Mouse (Mus musculus) adipocyte (in vitro differentiated cells): Measurements from ENCODE around the gene Tex22.

Source experiments
- DNase-seq: peaks from one replicate; pipeline ENCODE4 v3.0.0-alpha.2; 2016; ENCODE audit warnings: low spot score

Tex22 gene

DNA sequence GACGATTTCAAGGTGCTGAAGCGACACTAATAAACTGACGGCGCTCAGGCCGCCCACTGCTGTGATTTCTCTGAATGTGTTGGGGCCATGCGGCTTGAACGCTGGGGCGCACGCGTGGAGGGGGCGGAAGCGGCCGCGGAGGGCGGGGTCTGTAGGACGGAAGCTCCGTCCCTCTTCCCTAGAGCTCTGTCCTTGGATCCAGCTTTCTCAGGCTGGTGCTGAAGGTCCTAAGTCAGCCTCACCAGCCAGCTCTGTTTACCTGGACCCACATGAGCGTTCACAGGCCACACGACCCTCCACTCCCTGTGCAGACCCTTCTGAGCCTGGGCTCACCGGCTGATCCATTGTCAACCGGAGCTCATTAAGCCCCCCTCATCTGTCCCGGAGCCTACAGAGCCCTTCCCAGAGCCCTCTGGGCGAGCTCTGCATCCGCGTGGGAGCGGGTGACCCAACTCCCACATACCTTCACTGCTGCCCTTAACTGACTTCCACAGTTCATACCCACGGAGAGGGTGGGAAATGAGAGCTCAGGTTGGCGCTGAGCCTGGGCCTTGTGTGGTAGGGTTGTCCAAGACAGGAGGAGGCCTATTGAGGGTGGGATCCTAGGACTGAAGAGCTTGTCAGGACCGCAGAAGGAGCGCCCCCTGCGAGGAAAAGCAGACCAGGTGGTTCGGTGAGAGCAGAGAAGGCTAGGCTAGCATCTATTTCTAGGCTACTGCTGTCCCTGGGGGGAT, at the start of gene Tex22:
Gene Tex22 (plus strand): TSS at position 174 of the 734 bp plus-strand sequence.
- DNase-seq, result no peak

DNA sequence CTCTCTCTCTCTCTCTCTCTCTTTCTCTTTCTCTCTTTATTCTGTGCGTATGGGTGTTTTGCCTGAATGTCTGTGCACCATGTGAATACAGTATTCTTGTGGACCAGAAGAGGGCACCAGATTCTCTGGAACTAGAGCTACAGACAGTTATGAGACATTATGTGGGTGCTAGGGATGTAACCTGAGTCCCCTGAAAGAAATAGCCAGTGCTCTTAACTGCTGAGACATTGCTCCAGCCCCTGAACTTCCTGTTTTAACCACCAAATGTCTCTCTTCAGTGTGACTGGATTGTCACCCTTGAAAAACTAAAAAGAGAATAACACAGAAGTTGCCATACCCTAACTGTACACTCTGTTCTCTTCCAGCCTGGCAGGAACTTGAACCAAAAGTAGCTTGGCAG, 47.7 kb upstream of the Tex22 start:
- no peak for DNase-seq

DNA sequence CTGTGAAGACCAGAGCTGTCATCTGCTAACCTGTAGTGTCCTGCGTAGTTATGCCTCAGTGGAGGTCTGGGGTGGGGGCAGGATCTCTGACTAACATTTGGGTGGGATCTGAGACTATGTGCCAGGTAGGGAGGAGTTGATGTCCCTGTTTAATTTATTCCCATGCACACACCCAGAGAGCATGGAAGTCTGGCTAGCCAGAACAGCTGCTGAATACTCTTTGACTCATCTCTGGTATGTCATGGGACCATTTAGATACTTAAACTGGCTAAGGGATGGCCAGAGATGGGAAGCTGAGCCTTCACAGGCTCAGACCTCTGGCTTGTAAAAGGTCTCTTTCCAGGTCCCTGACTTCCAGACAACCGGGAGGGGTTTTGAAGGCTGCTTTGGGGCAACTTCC, 46.8 kb upstream of the Tex22 start:
- no peak for DNase-seq

DNA sequence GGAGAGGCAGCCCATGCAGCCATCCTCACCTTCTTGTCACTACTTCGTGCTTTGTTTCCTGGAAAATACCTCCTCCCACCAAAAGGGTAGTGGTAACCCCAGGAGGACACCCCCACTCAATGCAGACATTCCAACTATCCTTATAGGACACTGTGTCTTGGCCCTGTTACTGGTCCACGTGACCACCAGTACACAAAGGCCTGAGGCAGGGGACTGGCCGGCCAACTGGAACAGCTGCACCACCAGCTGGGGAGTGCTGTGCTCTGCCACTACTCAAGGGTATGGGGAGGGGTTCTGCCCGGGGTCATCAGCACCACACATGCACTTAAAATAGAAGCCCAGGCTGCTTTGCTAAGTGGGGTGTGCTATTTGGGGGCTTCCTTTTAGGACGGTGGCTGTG, 46.2 kb upstream of the Tex22 start:
- DNase-seq, result no peak

DNA sequence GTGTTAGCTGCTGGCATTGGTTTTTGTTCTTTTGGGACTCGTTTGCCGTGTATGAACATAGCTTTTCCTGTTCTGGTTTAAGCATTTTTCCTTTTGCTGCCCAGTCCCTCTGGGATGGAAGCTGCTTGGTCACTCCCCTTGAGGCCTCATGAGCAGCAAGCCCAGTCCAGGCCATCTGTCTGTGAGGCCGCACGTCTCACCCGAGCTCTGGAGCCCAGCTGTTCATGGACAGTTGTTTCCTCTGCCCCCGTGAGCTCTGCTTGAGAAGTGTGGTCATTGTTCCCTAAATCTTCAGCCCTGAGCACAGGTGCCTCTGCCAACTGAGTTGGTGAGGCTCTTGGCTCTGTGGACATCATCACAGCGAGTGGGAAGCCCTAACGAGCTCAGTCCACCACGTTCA, 45.4 kb upstream of the Tex22 start:
- DNase-seq, result no peak

DNA sequence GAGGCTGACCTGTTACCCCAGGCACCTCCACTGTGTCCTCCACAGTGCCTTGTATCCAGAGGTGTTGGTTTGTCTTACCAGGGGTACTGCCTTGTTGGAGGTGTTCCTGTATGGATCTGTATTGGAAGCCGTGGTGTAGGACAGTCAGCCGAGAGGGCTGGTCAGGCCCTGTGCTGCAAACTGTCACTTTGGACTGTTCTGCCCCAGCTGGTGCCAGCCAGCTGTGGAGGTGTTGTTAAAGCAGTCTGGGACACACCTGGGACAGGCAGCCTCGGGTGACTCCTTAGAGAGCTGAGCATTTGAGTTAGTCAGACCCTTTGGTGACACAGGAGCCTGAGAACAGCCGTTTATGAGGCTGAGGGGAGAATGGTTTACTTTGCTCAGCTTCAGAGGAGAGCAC, 44.3 kb upstream of the Tex22 start:
- DNase-seq, result no peak

DNA sequence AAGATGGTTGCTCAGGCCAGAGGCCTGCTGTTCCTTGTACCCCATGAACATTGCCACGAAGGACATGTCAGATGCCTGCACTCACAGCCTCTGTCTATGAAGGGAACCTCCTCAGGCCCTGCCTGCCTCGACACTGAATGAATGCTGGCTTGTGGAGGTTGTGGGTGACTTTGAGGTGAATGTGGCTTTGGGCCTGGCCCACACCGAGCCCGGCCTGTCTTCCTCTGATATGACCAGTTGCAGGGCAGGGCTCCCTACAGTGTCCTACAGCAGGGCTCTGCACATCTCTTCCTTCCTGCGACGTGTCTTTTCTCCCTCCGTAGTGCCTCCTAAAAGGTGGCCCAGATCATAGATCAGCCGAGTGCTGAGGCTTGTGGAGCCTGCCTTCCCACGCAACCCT, 43.3 kb upstream of the Tex22 start:
- DNase-seq, result no peak

DNA sequence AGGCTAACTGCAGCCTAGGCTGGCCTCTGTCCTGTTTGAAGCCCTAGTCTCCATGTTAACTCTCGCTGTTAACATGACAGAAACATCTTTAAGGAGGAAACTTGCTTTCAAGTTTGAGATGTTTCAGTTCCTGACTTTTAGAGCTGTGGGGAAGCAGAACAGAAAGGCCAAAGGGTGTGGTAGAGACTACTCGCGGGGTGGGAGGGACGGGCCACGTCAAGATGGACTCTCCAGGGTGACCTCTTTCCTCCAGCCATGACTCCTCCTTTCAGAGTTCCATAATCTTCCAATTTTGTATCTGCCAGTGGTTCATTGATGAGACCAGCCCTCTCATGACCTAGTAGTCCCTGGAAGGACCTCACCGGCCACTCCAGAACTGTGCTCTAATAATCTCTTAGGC, 42.9 kb upstream of the Tex22 start:
- DNase-seq, result no peak

DNA sequence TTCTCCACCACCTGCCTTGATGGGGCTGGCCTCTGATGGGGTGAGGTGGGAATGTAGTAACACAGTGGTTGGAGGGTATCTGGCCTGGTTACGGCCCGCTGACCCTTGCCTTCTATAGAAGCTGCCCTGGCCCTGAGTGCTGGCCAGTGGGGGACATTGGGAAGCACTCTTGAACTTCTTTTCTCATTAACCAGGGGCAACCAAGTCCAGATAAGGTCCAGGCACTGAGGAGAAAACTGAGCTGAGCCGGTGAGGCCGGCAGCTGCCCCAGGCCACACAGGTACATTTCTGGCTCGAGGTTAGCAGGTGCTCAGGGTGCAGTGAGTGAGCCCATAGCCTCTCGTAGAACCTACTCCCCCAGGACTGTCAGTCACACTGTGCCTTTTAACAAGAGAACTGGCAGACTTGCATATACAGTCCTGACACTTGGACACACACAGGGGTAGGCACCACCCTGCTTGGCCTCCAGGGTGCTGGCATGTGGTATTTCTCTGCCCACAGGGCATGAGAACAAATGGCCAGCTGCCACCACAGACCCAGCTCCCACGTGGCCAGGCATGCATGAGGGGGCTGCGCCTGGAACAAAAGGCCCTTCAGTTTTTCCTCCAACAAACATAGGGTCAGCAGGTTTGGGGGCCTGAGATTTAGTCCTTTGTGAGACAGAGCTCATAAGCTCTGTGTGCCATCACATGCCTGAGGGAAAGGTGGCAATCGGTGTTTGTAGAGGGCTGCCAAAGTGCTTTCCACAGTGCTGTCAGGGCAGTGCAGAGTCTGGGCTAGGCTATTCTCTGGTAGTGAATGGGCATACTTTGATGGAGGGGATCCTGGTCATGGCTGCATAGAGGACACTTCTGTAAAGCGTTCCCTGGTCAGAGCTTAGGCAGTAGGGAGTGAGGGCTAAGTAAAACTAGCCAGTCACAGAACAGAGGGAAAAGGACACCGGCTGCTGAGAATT, 41.7 kb upstream of the Tex22 start:
- DNase-seq, result peak; percentile 61

DNA sequence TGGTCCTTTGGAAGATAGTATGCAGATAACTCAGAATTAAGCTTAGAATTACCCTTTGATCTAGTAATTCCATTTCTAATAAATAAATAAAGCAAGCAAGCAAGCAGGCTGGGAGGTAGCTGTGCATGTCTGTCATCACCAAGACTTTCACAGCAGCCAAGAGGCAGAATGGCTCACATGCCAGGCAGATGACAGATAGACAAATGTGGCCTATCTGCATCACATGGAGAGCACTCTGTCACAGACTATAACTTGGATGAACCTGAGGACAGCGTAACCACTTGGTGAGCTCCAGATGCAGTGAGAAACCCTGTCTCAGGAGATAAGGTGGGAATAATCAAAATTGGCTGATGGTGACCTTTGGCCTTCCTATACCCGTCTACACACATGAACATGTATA, 39.2 kb upstream of the Tex22 start:
- DNase-seq, result no peak

DNA sequence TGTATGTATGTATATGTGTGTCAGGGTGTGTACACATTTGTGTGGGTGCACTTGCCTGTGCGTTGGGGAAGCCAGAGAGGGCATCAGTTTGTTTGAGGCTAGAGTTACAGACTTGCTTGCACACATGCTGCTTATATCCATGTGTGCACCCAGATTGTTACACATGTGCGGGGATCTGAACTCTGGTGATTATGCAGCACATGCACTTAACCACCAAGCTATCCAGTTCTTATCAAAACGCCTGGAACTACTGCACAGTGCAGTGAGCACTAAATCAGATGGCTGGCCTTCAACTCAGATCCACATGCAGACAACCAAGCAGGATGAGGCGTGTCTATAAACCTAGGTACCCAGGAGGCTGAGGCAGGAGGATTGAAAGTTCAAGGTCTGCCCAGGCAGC, 37.3 kb upstream of the Tex22 start:
- no peak for DNase-seq

DNA sequence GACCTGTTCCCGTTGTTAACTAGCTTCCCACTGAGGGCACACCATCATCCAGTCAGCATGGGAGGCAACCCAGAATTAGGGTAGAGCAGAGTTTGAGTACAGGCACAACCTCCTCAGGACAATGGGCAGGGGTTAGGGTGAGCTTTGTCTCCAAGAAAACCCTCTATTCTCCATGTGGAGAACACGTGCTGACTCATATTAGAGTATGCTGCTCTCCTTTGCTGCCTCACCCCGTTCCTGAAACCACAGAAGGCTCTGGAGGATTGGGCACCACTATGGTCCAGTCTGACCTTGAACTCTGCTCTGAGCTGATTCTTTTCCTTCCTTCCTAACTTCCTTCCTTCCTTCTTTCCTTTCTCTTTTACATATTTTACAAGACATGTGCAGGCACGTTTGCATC, 35.9 kb upstream of the Tex22 start:
- no peak for DNase-seq

DNA sequence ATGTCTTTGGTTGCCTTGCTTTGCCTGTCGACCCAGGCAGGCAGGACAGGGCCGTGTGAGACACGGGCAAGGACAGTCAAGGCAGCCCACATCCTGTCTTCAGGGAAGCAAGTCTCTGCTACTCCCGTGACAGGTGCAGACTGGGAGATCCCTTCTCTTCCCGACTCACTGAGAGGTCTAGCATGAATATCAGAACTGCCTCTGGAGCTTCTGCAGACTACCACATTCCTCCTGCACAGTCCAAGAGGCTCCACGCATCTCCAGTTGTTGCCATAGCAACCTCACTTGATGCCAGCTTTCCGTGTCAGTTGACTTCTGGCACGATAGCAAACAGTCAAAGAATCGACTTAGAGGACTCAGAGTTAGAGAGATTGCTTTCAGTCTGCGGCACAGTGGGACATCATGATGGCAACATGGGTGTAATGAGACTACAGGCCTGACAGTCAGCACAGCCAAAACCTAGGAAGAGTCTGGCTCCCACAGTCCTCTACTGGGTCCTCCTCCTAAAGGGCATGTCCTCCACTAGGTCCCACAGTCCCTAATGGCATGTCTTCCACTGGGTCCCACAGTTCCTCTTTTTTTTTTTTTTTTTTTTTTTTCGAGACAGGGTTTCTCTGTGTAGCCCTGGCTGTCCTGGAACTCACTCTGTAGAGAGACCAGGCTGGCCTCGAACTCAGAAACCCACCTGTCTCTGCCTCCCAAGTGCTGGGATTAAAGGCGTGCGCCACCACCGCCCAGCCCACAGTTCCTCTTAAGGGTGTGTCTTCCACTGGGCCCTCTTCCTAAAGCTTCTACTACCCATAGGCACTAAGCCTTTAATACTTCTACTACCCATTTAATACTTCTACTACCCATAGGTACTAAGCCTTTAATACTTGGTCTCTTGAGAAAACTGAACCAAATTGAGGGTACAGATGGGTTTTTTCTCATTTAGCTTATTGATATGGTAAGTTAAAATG, 32.5 kb upstream of the Tex22 start:
- DNase-seq, result peak; percentile 48

DNA sequence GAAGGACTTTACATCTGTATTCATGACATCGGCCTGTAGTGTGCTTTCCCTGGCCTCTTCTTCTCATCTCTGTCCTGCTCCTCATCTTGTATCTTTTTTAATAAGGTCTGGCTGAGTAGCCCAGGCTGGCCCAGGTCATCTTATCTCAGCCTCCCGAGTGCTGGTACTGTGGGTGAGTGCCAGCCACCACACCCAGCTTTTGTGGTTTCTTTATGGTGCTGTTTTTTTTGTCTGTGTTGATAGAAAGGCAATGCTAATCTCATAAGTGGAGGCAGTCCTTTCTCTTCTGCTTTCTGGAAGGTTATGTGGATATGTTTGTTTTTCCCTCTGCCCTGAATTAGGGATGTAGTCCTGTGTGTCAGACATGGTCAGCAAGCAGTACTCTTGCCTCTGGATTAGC, 31.8 kb upstream of the Tex22 start:
- no peak for DNase-seq

DNA sequence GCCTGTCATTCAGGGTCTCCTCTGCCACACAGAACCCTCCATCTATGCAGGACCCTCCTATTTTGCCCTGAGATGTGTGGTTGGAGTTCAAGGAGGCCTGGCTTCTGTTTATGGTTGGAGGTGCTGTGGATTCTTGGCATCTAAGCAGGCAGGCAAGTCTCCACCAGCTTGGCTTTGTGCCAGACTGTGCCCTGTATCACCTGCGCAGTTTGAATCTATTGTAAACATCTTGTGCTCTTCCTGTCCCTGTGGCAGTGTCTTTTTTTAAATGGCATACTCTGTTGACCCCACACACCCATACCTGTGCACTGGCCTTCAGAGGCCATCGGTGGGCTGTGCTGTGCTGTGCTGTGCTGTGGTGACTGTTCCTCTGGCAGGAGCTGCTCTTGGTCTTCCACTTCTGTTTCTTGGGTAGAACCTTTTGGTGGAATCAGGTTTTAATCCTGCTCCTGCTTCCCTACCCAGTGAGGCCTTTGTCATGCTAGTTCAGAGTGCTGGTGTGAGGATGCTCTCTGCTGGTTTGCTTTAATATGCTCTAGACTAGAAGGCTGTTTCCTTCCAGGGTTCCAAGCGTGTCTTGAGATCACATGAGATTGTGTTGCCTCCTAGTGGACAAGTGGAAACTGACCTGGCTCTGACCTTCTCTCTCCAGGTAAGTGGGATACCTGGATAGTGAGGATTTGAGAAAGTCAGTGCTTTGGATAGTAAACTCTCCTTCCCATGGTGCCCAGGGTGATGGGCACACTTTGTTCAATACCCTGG, 29.2 kb upstream of the Tex22 start:
- peak; percentile 30 for DNase-seq

DNA sequence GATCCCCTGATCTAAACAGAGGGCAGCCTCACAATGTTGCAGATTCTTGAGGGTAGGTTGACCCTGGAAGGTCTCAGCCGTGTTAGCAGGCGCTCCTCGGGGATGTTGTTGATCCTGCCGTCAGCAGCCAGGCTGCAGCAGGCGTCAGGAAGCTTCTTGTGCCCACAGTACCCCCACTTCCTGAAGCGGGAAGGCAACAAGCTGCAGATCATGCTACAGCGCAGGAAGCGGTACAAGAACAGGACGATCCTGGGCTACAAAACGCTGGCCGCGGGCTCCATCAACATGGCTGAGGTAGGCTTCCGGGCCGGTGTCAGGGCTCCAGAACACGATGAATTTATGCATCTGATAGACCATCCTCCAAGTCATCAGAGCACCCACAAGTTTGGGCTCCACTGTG, 27.4 kb upstream of the Tex22 start:
- no peak for DNase-seq

DNA sequence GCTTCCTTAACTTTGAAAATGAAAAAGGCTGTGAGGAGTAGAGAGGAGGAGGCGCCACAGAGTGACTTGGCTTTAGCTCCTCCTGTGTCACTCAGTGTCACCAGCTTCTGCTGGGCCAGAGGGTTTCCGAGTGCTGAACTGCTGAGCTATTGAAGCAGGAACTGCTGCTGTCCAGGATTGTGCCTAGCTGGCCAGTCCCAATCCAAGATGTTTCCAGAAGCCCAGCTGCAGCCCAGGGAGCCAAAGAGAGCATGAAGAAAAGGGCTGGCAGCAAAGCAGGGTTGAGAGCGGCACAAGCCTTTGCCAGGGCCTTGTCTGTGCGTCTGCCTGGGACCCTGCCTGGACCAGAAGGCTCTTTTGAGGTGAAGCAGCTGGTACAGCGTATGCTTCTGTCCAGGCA, 26.2 kb upstream of the Tex22 start:
- DNase-seq, result no peak

DNA sequence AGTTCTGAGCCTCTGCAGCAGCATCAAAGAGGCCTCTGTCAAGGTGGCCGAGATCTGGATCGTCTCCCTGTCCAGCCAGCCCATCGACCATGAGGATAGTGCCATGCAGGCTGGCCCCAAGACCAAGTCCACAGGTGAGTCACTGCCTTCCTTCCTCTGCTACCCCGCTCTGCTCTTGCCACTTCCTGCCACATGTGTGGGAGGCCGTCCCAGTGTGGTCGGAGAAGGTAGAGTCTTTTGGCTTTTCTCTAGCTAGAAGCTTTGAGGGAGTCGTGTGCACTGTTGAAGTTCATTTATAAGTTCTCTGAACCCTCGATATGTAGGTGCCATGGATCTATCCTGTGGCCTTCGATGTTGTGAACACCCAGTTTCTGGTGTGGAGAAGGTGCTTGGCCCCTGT, 24.5 kb upstream of the Tex22 start:
- no peak for DNase-seq

DNA sequence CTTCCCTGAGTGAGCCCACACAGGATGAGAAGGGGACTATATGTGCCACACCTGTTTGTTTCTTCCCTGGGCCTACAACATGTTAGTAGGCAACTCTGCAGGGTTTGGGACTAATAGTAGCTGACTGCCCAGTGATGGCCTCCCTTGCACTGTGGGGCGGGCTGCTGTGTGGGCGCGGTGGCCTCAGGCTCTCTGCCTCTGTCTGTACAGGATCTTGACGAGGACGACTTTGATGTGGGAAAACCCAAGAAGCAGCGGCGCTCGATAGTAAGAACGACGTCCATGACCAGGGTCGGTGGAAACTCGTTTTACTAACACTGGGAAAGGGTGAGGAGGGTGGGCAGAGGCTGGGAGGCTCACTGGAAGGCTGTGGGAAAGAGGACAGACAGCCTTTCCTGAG, 23.6 kb upstream of the Tex22 start:
- no peak for DNase-seq

DNA sequence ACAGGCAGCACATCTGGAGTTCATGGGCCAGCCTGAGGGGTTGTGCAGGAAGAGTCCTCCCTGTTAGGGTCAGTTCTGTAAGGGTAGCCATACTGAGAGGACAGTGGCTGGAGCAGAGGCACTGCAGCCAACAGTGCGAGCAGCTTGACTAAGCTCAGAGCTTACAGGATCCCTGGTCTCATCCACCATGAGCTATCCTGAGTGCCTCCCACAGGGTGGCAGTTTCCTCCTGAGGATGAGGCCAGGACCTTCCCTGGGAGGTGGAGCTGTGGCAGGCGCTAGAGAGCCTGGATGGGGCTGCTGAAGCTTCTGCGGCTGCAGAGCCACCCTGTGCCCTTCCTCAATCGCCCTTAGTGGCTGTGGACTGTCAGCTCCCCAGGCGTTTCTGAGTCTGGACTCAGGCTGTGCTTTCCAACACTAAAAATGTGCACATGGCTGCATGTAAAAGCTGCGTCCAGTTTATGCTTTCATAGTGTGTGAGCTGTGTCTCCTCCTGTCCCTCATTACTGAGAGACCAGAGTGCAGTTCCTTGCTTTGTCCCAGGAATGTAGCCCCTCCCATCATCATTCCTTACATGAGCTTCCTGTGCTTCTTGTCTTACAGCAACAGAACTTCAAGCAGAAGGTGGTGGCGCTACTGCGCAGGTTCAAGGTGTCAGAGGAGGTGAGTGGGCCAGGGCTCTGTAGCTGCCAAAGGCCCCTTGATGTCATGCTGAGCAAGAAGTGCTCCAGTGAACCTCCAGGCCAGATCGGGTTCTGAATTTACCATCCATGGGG, 22.5 kb upstream of the Tex22 start:
- DNase-seq, result no peak

DNA sequence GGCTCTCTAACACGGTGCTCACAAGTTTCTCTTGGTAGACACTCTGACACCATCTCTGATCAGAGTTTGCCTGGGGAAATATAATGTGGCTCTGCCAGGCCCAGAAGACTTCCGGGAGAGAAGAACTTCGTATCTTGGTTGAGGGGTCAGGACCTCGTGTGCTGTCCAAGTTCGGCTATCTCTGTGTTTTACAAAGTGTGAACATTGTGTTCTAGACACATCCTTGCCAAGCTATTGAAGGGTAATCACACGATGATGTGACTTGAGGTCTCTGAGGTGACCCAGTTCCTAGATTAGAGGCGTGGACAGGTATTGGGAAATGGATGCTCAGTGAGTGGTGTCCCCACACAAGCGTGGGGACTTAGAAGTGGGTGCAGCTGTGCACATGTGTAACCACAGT, 18.2 kb upstream of the Tex22 start:
- DNase-seq, result no peak
